Mouse (Mus musculus): ENCODE results near the gene Robo2. TPM values are rescaled to one million over a fixed set of nuclear protein-coding genes. Genes with fewer than 3 reads are reported as not detected.

Robo2 gene
- total and polyA plus RNA-seq, 3 experiments: not detected

DNA sequence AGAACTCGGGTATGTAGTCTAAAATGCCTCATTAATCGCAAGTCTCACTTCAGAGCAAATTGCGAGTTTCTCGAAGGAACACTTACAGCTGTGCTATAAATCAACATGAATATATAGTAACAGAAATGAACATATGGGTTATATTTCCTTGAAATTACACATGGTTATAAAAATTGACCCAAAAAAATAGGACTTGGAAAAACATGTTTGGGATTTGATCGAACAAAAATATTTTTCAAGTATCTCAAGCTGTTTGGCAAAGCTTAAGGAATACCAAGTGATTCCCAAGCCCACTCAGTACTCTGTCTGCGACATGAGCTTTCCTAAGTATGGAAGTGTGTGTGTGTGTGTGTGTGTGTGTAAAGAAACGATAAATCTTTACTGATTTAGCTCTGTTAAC is 242.5 kb downstream of the Robo2 start:
- Histone ChIP-seq H3K9me3 (replicated peaks; ENCODE audit: insufficient read depth, low read length) (no peaks in the 10 kb centered on the region), H3K27ac (ENCODE audit: control insufficient read depth, low read depth, low read length) (no peak overlapping the region)
- TF ChIP-seq HCFC1 (IDR thresholded peaks at IDR 0.05; ENCODE audit: low read depth, low read length) (no peak), TCF12 (IDR thresholded peaks at IDR 0.05; ENCODE audit: low read depth, low read length) (no peak), MAX (IDR thresholded peaks at IDR 0.05; ENCODE audit: low read length) (no peak), RAD21 (IDR thresholded peaks at IDR 0.05; ENCODE audit: low read depth, low read length) (no peak), ZKSCAN1 (IDR thresholded peaks at IDR 0.05; ENCODE audit: low read depth, low read length) (no peak), USF1 (IDR thresholded peaks at IDR 0.05; ENCODE audit: low read depth, low read length) (no peak), MEF2A (IDR thresholded peaks at IDR 0.05; ENCODE audit: extremely low read depth, insufficient replicate concordance, low read depth, low read length, poor library complexity, severe bottlenecking) (no peak), MYC (IDR thresholded peaks at IDR 0.05; ENCODE audit: low read depth, low read length) (no peak), ELF1 (IDR thresholded peaks at IDR 0.05; ENCODE audit: low read depth, low read length) (no peak), NELFE (IDR thresholded peaks at IDR 0.05; ENCODE audit: low read depth, low read length) (no peak), BHLHE40 (IDR thresholded peaks at IDR 0.05; ENCODE audit: borderline replicate concordance, low read depth, low read length) (no peak), USF2 (IDR thresholded peaks at IDR 0.05; ENCODE audit: borderline replicate concordance in 1 of 2, insufficient read depth in 1 of 2, low read depth in 1 of 2, low read length in 2 of 2) (no peak), MAZ (IDR thresholded peaks at IDR 0.05; ENCODE audit: low read depth, low read length) (no peak), SIN3A (IDR thresholded peaks at IDR 0.05; ENCODE audit: low read length) (no peak), MYB (IDR thresholded peaks at IDR 0.05; ENCODE audit: low read depth, low read length) (no peak), POLR2A (IDR thresholded peaks at IDR 0.05; ENCODE audit: control insufficient read depth in 1 of 2, insufficient read depth in 1 of 2, low read depth in 1 of 2, low read length in 2 of 2, poor library complexity in 1 of 2) (no peak), GATA1 (IDR thresholded peaks at IDR 0.05; ENCODE audit: low read depth, low read length) (no peak), ZC3H11A (IDR thresholded peaks at IDR 0.05; ENCODE audit: low read depth, low read length) (no peak)

DNA sequence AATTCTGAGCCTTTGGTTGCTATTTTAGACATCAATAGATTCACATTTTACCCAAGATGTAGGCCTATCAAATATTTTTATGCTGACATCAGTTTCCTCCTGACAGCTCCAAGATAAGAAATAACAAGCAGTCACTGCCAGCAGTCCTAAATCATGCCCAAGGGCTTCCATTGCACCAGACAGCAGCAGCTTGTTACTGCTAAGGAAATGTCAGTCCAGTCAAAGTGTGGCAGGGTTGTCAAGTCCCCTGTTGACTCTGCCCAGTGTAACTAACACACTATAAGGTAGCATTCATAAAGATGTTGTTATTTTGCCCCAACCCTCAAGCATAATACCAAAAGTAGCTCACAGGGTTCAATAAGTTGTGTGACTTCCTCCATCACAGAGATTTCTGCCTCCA is 243.8 kb downstream of the Robo2 start:
- no peak for DNase-seq (ENCODE audit: low read depth, low spot score)
- Histone ChIP-seq H3K36me3 (ENCODE audit: control insufficient read depth in 1 of 2, insufficient read depth in 2 of 2, low read length in 2 of 2) (no peaks in the 10 kb centered on the region), H3K9ac (ENCODE audit: control insufficient read depth, low read depth, low read length, poor library complexity, severe bottlenecking) (no peak overlapping the region), H3K79me2 (ENCODE audit: control insufficient read depth, insufficient read depth, low read length, poor library complexity) (no peaks in the 10 kb centered on the region), H3K4me3 (ENCODE audit: control insufficient read depth in 1 of 2, insufficient read depth in 1 of 2, low read depth in 2 of 2, low read length in 2 of 2) (no peak overlapping the region), H3K9me3 (replicated peaks; ENCODE audit: insufficient read depth, low read length) (no peaks in the 10 kb centered on the region), H3K4me1 (ENCODE audit: control insufficient read depth in 1 of 2, insufficient read depth in 2 of 2, low read length in 2 of 2) (no peaks in the 10 kb centered on the region), H3K27me3 (ENCODE audit: control insufficient read depth in 1 of 2, insufficient read depth in 2 of 2, low read length in 2 of 2) (no peaks in the 10 kb centered on the region), H3K27ac (ENCODE audit: control insufficient read depth, low read depth, low read length) (no peak overlapping the region)
- TF ChIP-seq MAX (IDR thresholded peaks at IDR 0.05; ENCODE audit: low read length) (no peak), UBTF (IDR thresholded peaks at IDR 0.05; ENCODE audit: borderline replicate concordance, insufficient read depth, low read depth, low read length) (no peak), TAL1 (IDR thresholded peaks at IDR 0.05; ENCODE audit: low read length) (no peak), GATA1 (IDR thresholded peaks at IDR 0.05; ENCODE audit: low read depth, low read length) (no peak)

More for the DNA sequence above, 242.5 kb downstream of the Robo2 start:
- H3K4me3 ChIP-seq (ENCODE audit: control insufficient read depth in 1 of 2, insufficient read depth in 1 of 2, low read depth in 2 of 2, low read length in 2 of 2): no peak overlapping the region
- H3K9ac ChIP-seq (ENCODE audit: control insufficient read depth, low read depth, low read length, poor library complexity, severe bottlenecking): no peak overlapping the region
- no peak for DNase-seq (ENCODE audit: low read depth, low spot score)
- H3K79me2 ChIP-seq (ENCODE audit: control insufficient read depth, insufficient read depth, low read length, poor library complexity): no peaks in the 10 kb centered on the region
- H3K27me3 ChIP-seq (ENCODE audit: control insufficient read depth in 1 of 2, insufficient read depth in 2 of 2, low read length in 2 of 2): no peaks in the 10 kb centered on the region
- no peaks in the 10 kb centered on the region for H3K36me3 ChIP-seq (ENCODE audit: control insufficient read depth in 1 of 2, insufficient read depth in 2 of 2, low read length in 2 of 2)
- no peaks in the 10 kb centered on the region for H3K4me1 ChIP-seq (ENCODE audit: control insufficient read depth in 1 of 2, insufficient read depth in 2 of 2, low read length in 2 of 2)

Data from MEL (cell line).